14 mouse cellular contexts compared by ENCODE assay signal in genomic region chr16:31598989-31599421, GRCm38 (mm10).
DNase-seq lines count a peak whose midpoint lies in the region; ATAC-seq and TF ChIP-seq lines count a peak whose summit lies in the region.
"Had no signal": no experiment of that assay in that cellular context is flagged by ENCODE, and none has a peak within 500 bp of the region (broad histone marks: within the 10 kb centered on the region; RNA-seq: fewer than 3 reads in every experiment).

No protein-coding gene starts in this region.

- TF ChIP-seq CTCF in G1E (IDR thresholded peaks at IDR 0.05; ENCODE audit: low read depth, low read length) = no peak

- no peaks in the 10 kb centered on the region; the same call in 1 of the 2 replicates for H3K9me3 ChIP-seq in G1E (replicated peaks)
- H3K9me3 ChIP-seq in liver, embryonic 16.5 days (replicated peaks; ENCODE audit: control insufficient read depth, low read length) = no peaks in the 10 kb centered on the region
- no peaks in the 10 kb centered on the region for H3K9me3 ChIP-seq in hindbrain, embryonic 16.5 days (ENCODE audit: control insufficient read depth, low read length)
- H3K9me3 ChIP-seq: embryonic facial prominence, embryonic 13.5 days; limb, embryonic 15.5 days had no signal

- H3K9ac ChIP-seq in liver, embryonic 16.5 days (ENCODE audit: low read depth, low read length) = peak overlapping the region; percentile 43
- H3K9ac ChIP-seq in hindbrain, embryonic 16.5 days (ENCODE audit: low read depth, low read length) = no peak overlapping the region
- H3K9ac ChIP-seq: embryonic facial prominence, embryonic 13.5 days; limb, embryonic 15.5 days had no signal

- ATAC-seq in G1E (ENCODE audit: extremely low read depth, insufficient number of reproducible peaks, low FRiP score, poor library complexity, severe bottlenecking) = no peak
- ATAC-seq in liver, embryonic 16.5 days (ENCODE audit: low read depth) = no peak
- ATAC-seq in hindbrain, embryonic 16.5 days = no peak
- ATAC-seq: intestine, postnatal 0 days had no signal

- WGBS in liver, embryonic 16.5 days (ENCODE audit: insufficient replicate concordance) = 69% methylated on average over 6 of the region's 6 CpGs
- 88% methylated on average over 6 of the region's 6 CpGs for WGBS in hindbrain, embryonic 16.5 days

- peak; percentile 50 to 77 for DNase-seq in frontal cortex, adult 2 months (ENCODE audit: extremely low spot score in 1 of 2, low spot score in 1 of 2)
- no peak for DNase-seq in frontal cortex, postnatal 25 days (ENCODE audit: low spot score in 2 of 2)
- peak; percentile 54 to 69 for DNase-seq in left cerebral cortex, adult 18-20 months (ENCODE audit: low spot score in 2 of 2)
- no peak for DNase-seq in left cerebral cortex, adult 11 months (ENCODE audit: low spot score)
- DNase-seq in G1E (ENCODE audit: low spot score) = no peak
- DNase-seq in thymus, postnatal 25 days = no peak
- DNase-seq: B cell, adult 2 months; thymus, adult 18-20 months had no signal

- peak overlapping the region; percentile 1; the same call in 1 of the 2 replicates for H3K4me3 ChIP-seq in G1E (ENCODE audit: low read depth, low read length)
- no peak overlapping the region for H3K4me3 ChIP-seq in liver, embryonic 16.5 days (ENCODE audit: low read depth, low read length)
- no peak overlapping the region for H3K4me3 ChIP-seq in hindbrain, embryonic 16.5 days (ENCODE audit: low read length)
- H3K4me3 ChIP-seq: embryonic facial prominence, embryonic 13.5 days; limb, embryonic 15.5 days had no signal

- peak overlapping the region; percentile 86 for H3K27ac ChIP-seq in liver, embryonic 16.5 days (ENCODE audit: low read length)
- no peak overlapping the region for H3K27ac ChIP-seq in hindbrain, embryonic 16.5 days (ENCODE audit: low read depth, low read length)
- H3K27ac ChIP-seq: embryonic facial prominence, embryonic 13.5 days; limb, embryonic 15.5 days; macrophage had no signal

- peaks cover 32% of the 10 kb centered on the region for H3K4me1 ChIP-seq in G1E (ENCODE audit: insufficient read depth, low read depth, low read length)
- H3K4me1 ChIP-seq in liver, embryonic 16.5 days (ENCODE audit: control insufficient read depth, low read depth, low read length) = peaks cover 42% of the 10 kb centered on the region
- H3K4me1 ChIP-seq in hindbrain, embryonic 16.5 days (ENCODE audit: control insufficient read depth, insufficient read depth, low read depth, low read length) = no peaks in the 10 kb centered on the region

- no peaks in the 10 kb centered on the region for H3K36me3 ChIP-seq in G1E (replicated peaks)
- no peaks in the 10 kb centered on the region for H3K36me3 ChIP-seq in liver, embryonic 16.5 days (ENCODE audit: control insufficient read depth, insufficient read depth)
- H3K36me3 ChIP-seq in hindbrain, embryonic 16.5 days (ENCODE audit: control insufficient read depth, insufficient read depth, low read length) = no peaks in the 10 kb centered on the region
- H3K36me3 ChIP-seq: embryonic facial prominence, embryonic 13.5 days; limb, embryonic 15.5 days had no signal

- peak overlapping the region; percentile 53 for H3K4me2 ChIP-seq in liver, embryonic 16.5 days (ENCODE audit: low read depth, low read length)
- no peak overlapping the region for H3K4me2 ChIP-seq in hindbrain, embryonic 16.5 days (ENCODE audit: low read length)
- H3K4me2 ChIP-seq: embryonic facial prominence, embryonic 13.5 days; limb, embryonic 15.5 days had no signal

- H3K27me3 ChIP-seq in G1E (ENCODE audit: insufficient read depth, low read length) = peaks cover 26% of the 10 kb centered on the region
- H3K27me3 ChIP-seq in liver, embryonic 16.5 days (ENCODE audit: control insufficient read depth, insufficient read depth, low read depth, low read length) = no peaks in the 10 kb centered on the region
- H3K27me3 ChIP-seq in hindbrain, embryonic 16.5 days (replicated peaks; ENCODE audit: control insufficient read depth, insufficient read depth, low read length) = no peaks in the 10 kb centered on the region
- H3K27me3 ChIP-seq: embryonic facial prominence, embryonic 13.5 days; limb, embryonic 15.5 days had no signal

Comparison
In these comparisons a context has a peak if more than half of its experiments do, and no peak if none do; other contexts are left out.
1. DNase-seq: peak in frontal cortex, adult 2 months (2 of 2) and left cerebral cortex, adult 18-20 months (2 of 2); none in frontal cortex, postnatal 25 days (0 of 2), left cerebral cortex, adult 11 months (single experiment), G1E (single experiment) and thymus, postnatal 25 days (single experiment).